Mouse (Mus musculus) erythroblast, embryonic 14.5 days (primary cell): ENCODE measurements around the gene Npas2. TPM values are rescaled to one million over a fixed set of nuclear protein-coding genes. Genes with fewer than 3 reads are reported as not detected.

Source experiments
- H3K27me3 ChIP-seq: 2 replicates; pipeline ENCODE4 v1.6.1; 2012; ENCODE audit warnings: inconsistent platforms; ENCODE audit not compliant: control insufficient read depth
- H3K36me3 ChIP-seq: 2 replicates; pipeline ENCODE4 v1.6.1; 2012; ENCODE audit warnings: mild to moderate bottlenecking, inconsistent platforms; ENCODE audit not compliant: control insufficient read depth
- H3K4me1 ChIP-seq: 2 replicates; pipeline ENCODE4 v1.6.1; 2012; ENCODE audit warnings: inconsistent platforms; ENCODE audit not compliant: control insufficient read depth
- H3K4me3 ChIP-seq: replicated peaks from 2 replicates; pipeline ENCODE3; 2012; ENCODE audit warnings: moderate library complexity, mild to moderate bottlenecking, inconsistent platforms
- H3K9me3 ChIP-seq: 2 replicates; pipeline ENCODE4 v1.6.1; 2012; ENCODE audit warnings: low read length, inconsistent platforms, mixed read lengths; ENCODE audit not compliant: control insufficient read depth
- GATA1 ChIP-seq: IDR thresholded peaks from 2 replicates; pipeline ENCODE4 v1.6.1; 2012; ENCODE audit warnings: low read length, inconsistent platforms, mixed read lengths
- TAL1 ChIP-seq: IDR thresholded peaks from 3 replicates; pipeline ENCODE4 v1.6.1; 2012; ENCODE audit warnings: low read length, inconsistent platforms, mixed read lengths
- polyA plus RNA-seq: library from polyadenylated mRNA; stranded (reverse); fragments of >175 nt; gene quantifications from 2 replicates; pipeline ENCODE4 v1.2.3, GENCODE M21; 2012

The Npas2 gene
- polyA plus RNA-seq, 1 experiment, result not detected

DNA sequence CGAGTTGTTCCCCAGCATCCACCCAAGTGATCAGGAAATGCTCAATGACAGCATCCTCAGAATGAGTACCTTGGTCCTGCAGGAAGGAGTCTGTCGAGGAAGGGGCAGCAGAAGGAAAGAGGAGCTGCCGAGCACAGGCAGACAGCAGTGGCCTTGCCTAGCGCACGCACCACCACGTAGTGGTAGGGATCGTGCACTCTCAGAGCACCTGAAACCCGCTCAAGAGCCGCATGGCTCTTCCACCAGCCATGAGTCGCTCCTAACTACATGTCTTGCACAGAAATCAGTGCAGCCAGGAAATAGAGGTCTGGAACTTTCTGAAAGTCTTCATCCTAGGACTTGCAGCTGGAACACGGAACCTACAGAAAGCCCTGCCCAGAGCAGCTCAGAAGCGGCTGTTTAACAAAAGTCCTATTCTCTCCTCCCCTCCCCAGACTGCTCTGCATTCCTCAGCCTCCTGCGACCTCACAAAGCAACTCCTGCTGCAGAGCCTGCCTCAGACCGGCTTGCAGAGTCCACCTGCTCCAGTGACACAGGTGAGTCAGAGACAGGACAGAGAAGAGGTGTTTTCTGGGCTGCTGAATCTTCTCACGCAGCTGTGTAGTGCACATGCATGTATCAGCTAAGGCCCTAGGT lies 142.1 kb downstream of the Npas2 start:
- TF ChIP-seq TAL1 (no peak), GATA1 (no peak)
- H3K4me3 ChIP-seq, result no peak overlapping the region

DNA sequence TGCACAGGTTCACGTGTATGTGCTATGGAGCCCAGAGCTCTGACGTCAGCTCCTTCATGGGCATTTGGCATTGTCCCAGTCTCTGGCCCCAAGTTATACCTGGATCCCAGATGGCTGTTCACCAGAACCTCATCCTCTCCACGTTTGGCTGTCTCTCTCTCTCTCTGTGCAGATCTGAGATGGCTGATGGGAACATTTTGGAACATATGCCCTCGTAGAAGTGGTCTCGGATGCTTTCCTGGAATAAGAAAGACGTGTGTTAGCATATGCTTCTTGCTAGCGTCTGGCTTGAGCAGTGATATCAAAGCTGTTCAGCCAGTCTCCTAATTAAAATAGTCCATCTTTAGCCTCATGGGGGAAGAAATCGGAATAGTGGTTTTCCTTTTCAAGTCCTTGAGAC lies 143.3 kb downstream of the Npas2 start:
- Histone ChIP-seq H3K27me3 (peaks cover 7% of the 10 kb centered on the region; the same call in 1 of the 2 replicates), H3K4me1 (no peaks in the 10 kb centered on the region), H3K4me3 (no peak overlapping the region), H3K9me3 (no peaks in the 10 kb centered on the region), H3K36me3 (no peaks in the 10 kb centered on the region)
- TF ChIP-seq GATA1 (no peak), TAL1 (no peak)

More for the DNA sequence above, 142.1 kb downstream of the Npas2 start:
- Histone ChIP-seq H3K27me3 (peaks cover 7% of the 10 kb centered on the region; the same call in 1 of the 2 replicates), H3K9me3 (no peaks in the 10 kb centered on the region), H3K4me1 (no peaks in the 10 kb centered on the region), H3K36me3 (no peaks in the 10 kb centered on the region)

GRCm38 (mm10) chr1:39338831-39339230 lies 145.3 kb downstream of the Npas2 start:
- H3K27me3 ChIP-seq, result peaks cover 7% of the 10 kb centered on the region; the same call in 1 of the 2 replicates
- no peaks in the 10 kb centered on the region for H3K9me3 ChIP-seq
- no peaks in the 10 kb centered on the region for H3K36me3 ChIP-seq
- no peak overlapping the region for H3K4me3 ChIP-seq
- no peaks in the 10 kb centered on the region for H3K4me1 ChIP-seq
- TF ChIP-seq TAL1 (no peak), GATA1 (no peak)

DNA sequence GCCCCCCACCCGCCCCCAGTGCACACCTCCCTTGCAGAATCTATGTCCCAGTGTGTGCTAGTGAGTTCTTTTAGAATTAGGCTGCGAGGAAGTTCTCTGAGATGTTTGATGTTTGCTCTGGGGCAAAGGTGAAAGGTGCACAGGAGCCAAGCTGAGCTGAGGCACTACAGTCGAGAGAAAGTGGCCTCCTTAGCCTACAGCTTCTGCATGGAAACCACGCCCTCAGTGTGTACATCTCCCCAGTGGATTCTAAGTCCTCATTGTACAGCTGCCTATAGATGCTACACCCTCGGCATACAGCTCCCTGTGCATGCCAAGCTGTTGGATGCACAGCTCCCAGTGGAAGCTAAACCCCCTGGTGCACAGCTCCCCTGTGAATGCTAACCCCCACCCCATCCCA lies 145.9 kb downstream of the Npas2 start:
- H3K36me3 ChIP-seq, result no peaks in the 10 kb centered on the region

DNA sequence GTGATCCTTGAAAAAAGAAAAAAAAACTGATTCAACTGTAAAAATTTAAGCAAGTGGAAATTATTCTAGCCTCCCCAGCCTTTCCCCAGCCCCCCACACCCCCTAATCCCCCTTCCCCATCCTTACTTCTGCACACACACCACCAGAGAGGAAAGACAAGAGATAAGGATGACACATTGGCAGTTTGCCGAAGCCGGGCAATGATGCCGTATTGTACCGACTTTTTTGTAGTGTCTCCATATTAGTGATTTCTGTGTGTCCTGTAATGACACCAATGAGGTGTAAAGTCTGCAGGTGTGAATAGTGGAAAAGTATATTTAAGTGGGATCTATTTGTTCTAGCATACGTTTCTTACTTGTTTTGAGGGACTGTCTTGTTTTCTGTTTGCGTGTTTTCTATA lies 146.6 kb downstream of the Npas2 start:
- H3K4me3 ChIP-seq, result no peak overlapping the region
- no peaks in the 10 kb centered on the region for H3K9me3 ChIP-seq
- TF ChIP-seq TAL1 (no peak), GATA1 (no peak)
- H3K4me1 ChIP-seq, result no peaks in the 10 kb centered on the region
- no peaks in the 10 kb centered on the region for H3K36me3 ChIP-seq
- peaks cover 7% of the 10 kb centered on the region; the same call in 1 of the 2 replicates for H3K27me3 ChIP-seq

More for the DNA sequence above, 145.9 kb downstream of the Npas2 start:
- no peaks in the 10 kb centered on the region for H3K9me3 ChIP-seq
- H3K4me1 ChIP-seq, result no peaks in the 10 kb centered on the region
- peaks cover 7% of the 10 kb centered on the region; the same call in 1 of the 2 replicates for H3K27me3 ChIP-seq
- H3K4me3 ChIP-seq, result no peak overlapping the region
- TF ChIP-seq GATA1, result no peak

- TF ChIP-seq TAL1 (no peak), GATA1 (no peak)
- Histone ChIP-seq H3K36me3 (no peaks in the 10 kb centered on the region), H3K4me3 (no peak overlapping the region), H3K4me1 (no peaks in the 10 kb centered on the region), H3K27me3 (peaks cover 3% of the 10 kb centered on the region; the same call in 1 of the 2 replicates), H3K9me3 (no peaks in the 10 kb centered on the region)
Observed at GRCm38 (mm10) chr1:39340647-39341046, 147.1 kb downstream of the Npas2 start.

GRCm38 (mm10) chr1:39341807-39342206 lies 148.3 kb downstream of the Npas2 start:
- no peaks in the 10 kb centered on the region for H3K36me3 ChIP-seq
- H3K9me3 ChIP-seq, result no peaks in the 10 kb centered on the region
- H3K4me1 ChIP-seq, result no peaks in the 10 kb centered on the region
- H3K27me3 ChIP-seq, result no peaks in the 10 kb centered on the region; the same call in 1 of the 2 replicates
- H3K4me3 ChIP-seq, result no peak overlapping the region
- TF ChIP-seq TAL1 (no peak), GATA1 (no peak)

- no peak overlapping the region for H3K4me3 ChIP-seq
- H3K27me3 ChIP-seq, result no peaks in the 10 kb centered on the region; the same call in 1 of the 2 replicates
- no peaks in the 10 kb centered on the region for H3K9me3 ChIP-seq
- no peaks in the 10 kb centered on the region for H3K36me3 ChIP-seq
- TF ChIP-seq GATA1, result no peak
- no peak for TF ChIP-seq TAL1
- no peaks in the 10 kb centered on the region for H3K4me1 ChIP-seq
Observed at GRCm38 (mm10) chr1:39343242-39343641, 149.7 kb downstream of the Npas2 start.

DNA sequence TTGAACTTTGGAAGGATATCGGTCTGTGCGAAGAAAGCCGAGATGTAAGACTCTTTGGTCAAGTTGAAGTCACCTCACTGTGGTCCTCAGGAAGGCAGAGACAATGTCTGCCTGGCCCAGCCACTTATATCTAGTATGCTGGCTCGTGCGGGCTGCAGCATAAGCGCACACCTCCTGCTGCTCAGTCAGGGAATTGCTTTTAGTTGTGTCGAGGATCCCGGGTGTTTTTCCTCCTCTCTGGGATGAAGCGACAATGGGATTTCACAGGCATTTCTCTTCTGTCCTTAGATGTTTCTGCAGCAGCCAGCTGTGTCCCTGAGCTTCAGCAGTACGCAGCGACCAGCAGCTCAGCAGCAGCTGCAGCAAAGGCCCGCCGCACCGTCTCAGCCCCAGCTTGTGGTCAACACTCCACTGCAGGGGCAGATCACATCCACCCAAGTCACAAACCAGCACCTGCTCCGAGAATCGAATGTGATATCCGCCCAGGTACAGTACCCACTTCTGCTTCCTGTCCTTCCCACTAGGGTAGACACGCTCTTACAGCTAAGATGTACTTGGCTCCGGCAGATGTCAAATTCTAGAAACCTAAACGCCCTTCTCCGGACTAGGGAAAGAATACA lies 151.6 kb downstream of the Npas2 start:
- TF ChIP-seq GATA1 (no peak), TAL1 (no peak)
- no peaks in the 10 kb centered on the region for H3K9me3 ChIP-seq
- no peaks in the 10 kb centered on the region for H3K36me3 ChIP-seq
- H3K4me3 ChIP-seq, result no peak overlapping the region
- H3K4me1 ChIP-seq, result no peaks in the 10 kb centered on the region
- H3K27me3 ChIP-seq, result no peaks in the 10 kb centered on the region
